Mouse (Mus musculus) cerebellum, adult 2 months (tissue): ENCODE measurements around the gene Zcchc24. TPM values are rescaled to one million over a fixed set of nuclear protein-coding genes. Genes with fewer than 3 reads are reported as not detected.
A peak's percentile ranks its signal among the peaks of the same experiment; 100 is the strongest.

Experiments
- DNase-seq, 2 experiments: peaks; one replicate each; pipeline ENCODE4 v3.0.0; 2021
- H3K27ac ChIP-seq: fragments of 200-500 bp; 2 replicates; pipeline ENCODE4 v1.5.1; 2012; ENCODE audit warnings: low read length, control low read depth, inconsistent platforms; ENCODE audit not compliant: insufficient read depth
- H3K27me3 ChIP-seq: fragments of 200-500 bp; 2 replicates; pipeline ENCODE4 v1.6.1; 2012; ENCODE audit warnings: inconsistent platforms, mild to moderate bottlenecking, low read length, moderate library complexity; ENCODE audit not compliant: control insufficient read depth, insufficient read depth
- H3K4me1 ChIP-seq: fragments of 200-500 bp; 2 replicates; pipeline ENCODE4 v1.6.1; 2011; ENCODE audit warnings: low read length; ENCODE audit not compliant: control insufficient read depth, insufficient read depth
- H3K4me3 ChIP-seq: fragments of 200-500 bp; replicated peaks from 2 replicates; pipeline ENCODE3; 2011; ENCODE audit warnings: mild to moderate bottlenecking, low read depth, low read length, control low read depth; ENCODE audit not compliant: insufficient read depth
- CTCF ChIP-seq: fragments of 200-500 bp; IDR thresholded peaks from 2 replicates; pipeline ENCODE4 v1.5.1; 2011; ENCODE audit warnings: low read depth, mild to moderate bottlenecking, control low read depth, low read length, moderate library complexity, borderline replicate concordance; ENCODE audit not compliant: insufficient read depth
- POLR2A ChIP-seq: fragments of 200-500 bp; IDR thresholded peaks from 2 replicates; pipeline ENCODE4 v1.6.1; 2011; ENCODE audit warnings: low read length, control low read depth, borderline replicate concordance; ENCODE audit not compliant: insufficient read depth
- WGBS: fragments of 180-500 bp; shearing (Covaris S2); methylation state at CpG from one replicate; pipeline ENCODE4 v1.1.7; 2018; 5-methylcytosine and 5-hydroxymethylcytosine counted together
- polyA plus RNA-seq: library from polyadenylated mRNA; depleted of rRNA; stranded (reverse); fragments of >200 nt; gene quantifications from 2 replicates; pipeline ENCODE4 v1.2.3, GENCODE M21; 2012; rRNA removed

The Zcchc24 gene
- polyA plus RNA-seq, 1 experiment = 71.4 TPM

DNA sequence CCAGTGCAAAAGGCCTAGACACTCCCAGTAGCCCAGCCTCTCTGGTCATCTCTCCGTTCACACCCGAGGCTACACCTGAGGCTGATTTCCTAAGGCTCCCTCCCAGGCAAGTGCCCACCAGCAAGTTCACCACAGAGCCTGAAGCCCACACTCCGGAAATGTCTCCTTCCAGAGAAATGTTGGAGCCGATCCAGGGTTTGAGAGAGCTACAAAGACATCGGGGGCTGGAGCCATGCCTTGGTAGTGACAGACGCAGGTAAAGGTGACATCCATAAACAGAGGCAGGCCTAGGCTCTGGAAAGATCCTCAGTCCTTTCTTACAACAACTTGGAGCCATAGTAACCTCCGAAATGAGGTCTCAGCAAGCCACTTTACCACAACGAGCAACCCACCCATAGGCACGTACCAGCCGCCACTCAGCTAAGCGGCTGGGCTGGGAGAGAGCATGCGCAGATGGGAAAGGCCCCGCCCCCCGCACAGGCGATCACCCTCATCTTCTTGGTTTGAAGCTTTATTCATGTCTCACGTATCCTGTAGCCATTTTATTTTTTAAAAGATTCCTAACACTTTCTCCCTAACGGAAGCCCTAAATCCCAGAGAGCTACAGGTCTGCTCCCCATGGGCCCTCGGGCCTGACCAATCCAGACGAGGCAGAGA lies 103.4 kb downstream of the Zcchc24 start:
- Histone ChIP-seq H3K4me1 (peaks cover 38% of the 10 kb centered on the region), H3K4me3 (no peak overlapping the region), H3K27ac (no peak overlapping the region), H3K27me3 (no peaks in the 10 kb centered on the region)
- WGBS = 66% methylated on average over 19 of the region's 19 CpGs
- no peak for TF ChIP-seq POLR2A
- TF ChIP-seq CTCF = no peak
- DNase-seq = no peak

GRCm38 (mm10) chr14:25664310-25664695 lies 104.5 kb downstream of the Zcchc24 start:
- H3K4me3 ChIP-seq = no peak overlapping the region
- peaks cover 45% of the 10 kb centered on the region for H3K4me1 ChIP-seq
- no peaks in the 10 kb centered on the region for H3K27me3 ChIP-seq
- 8% methylated on average over 7 of the region's 7 CpGs for WGBS
- TF ChIP-seq CTCF (no peak), POLR2A (no peak)
- H3K27ac ChIP-seq = peak overlapping the region; percentile 62
- peak; percentile 41 to 46 for DNase-seq

DNA sequence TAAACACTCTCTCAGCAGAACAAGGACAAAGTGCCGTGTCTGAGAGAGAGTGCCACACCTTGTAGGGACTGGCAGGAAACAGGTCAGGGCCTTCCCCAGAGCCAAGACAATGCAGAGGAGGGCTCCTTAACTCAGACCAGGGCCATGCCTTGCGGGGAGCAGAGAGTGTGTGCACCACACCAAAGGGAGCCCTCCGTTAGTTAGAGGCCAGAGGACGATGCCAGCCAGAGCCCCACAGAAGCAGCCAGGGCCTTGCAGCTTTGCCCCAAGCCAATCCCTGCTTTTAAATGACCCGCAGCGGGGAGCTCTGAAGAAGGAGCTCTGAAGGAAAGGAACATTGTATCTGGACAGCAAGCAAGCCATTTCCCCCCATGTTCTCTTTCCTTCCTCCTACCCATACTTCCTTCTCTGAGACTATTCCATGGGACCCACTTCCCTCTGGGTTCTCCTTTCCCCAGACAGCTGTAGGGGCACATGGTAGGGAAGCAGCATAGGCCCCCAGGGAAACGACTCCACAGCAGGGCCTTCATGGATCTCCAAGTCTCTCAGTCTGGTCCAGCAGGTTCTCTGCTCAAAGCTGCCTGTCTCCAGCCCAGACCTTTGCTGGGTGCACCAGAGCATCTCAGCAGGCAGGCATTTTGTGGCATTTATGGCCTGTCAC lies 105.1 kb downstream of the Zcchc24 start:
- H3K4me3 ChIP-seq = no peak overlapping the region
- H3K4me1 ChIP-seq = peaks cover 48% of the 10 kb centered on the region
- no peak for DNase-seq
- TF ChIP-seq CTCF = no peak
- TF ChIP-seq POLR2A = no peak
- peak overlapping the region; percentile 62 for H3K27ac ChIP-seq
- 53% methylated on average over 7 of the region's 7 CpGs for WGBS
- H3K27me3 ChIP-seq = no peaks in the 10 kb centered on the region

Other genes starting within 250 kb of the Zcchc24 start
- 62.7 and 63.3 TPM in 2 replicates for gene Ppif, start 74.9 kb downstream of the Zcchc24 start, polyA plus RNA-seq
- 12.3 and 12.9 TPM in 2 replicates for gene Anxa11, start 73.1 kb upstream of the Zcchc24 start, polyA plus RNA-seq
- gene Plac9a, start 134.1 kb upstream of the Zcchc24 start, polyA plus RNA-seq = 0.27 TPM in 1 of 2 replicates, not detected in the other
- gene Tmem254a, start 158.6 kb upstream of the Zcchc24 start, polyA plus RNA-seq = 2.0 and 2.6 TPM in 2 replicates
- 0.15 TPM in 1 of 2 replicates, not detected in the other for gene Cphx1, start 169.3 kb upstream of the Zcchc24 start, polyA plus RNA-seq
- 1.2 and 1.6 TPM in 2 replicates for gene Duxbl1, start 209.5 kb upstream of the Zcchc24 start, polyA plus RNA-seq